Mouse (Mus musculus) CH12.LX (cell line): ENCODE results near the gene Abtb2.

Experiments
- CTCF ChIP-seq, 2 experiments: IDR thresholded peaks in 1 of 2; conservative IDR thresholded peaks in 1 of 2; 2 replicates each; pipeline ENCODE4 v1.5.1; 2011 to 2012; ENCODE audit warnings: low read depth in 2 of 2, low read length in 2 of 2, improper control_type of control experiment in 1 of 2, inconsistent platforms in 1 of 2, mild to moderate bottlenecking in 1 of 2, moderate library complexity in 1 of 2
- EP300 ChIP-seq: IDR thresholded peaks from 2 replicates; pipeline ENCODE4 v1.6.1; 2011; ENCODE audit warnings: low read length, improper control_type of control experiment
- MAX ChIP-seq: IDR thresholded peaks from 2 replicates; pipeline ENCODE4 v1.6.1; 2011; ENCODE audit warnings: low read length, improper control_type of control experiment
- POLR2A ChIP-seq: IDR thresholded peaks from 2 replicates; pipeline ENCODE4 v1.6.1; 2011; ENCODE audit warnings: low read depth, mild to moderate bottlenecking, improper control_type of control experiment, low read length

DNA sequence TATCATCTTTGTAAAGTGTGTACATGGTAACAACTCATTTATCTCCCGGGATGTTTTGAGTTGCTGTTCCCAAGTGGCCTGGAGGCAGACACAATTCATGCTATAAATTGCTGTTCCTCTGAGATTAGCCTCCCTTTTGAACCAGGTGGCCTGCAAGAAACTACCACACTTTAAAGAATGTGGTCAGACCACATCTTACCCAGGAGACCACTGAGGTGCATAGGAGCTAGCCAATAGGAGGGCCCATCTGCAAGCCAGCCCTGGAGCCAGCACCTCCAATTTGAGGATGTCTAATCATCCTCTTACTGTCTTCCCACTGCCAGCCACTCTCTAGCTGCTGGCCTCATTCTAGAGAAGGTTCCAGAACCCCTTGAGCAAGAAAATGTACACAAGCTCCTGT is 35.4 kb downstream of the Abtb2 start:
- TF ChIP-seq EP300: 0 out of 2 replicates have a peak, but pooled peaks have one; percentile 24
- TF ChIP-seq MAX: no peak
- TF ChIP-seq CTCF (conservative IDR thresholded peaks at IDR 0.05 in 1 of 2, IDR thresholded peaks at IDR 0.05 in 1 of 2; ENCODE audit: low read depth in 2 of 2, low read length in 2 of 2): no peak
- TF ChIP-seq POLR2A: no peak
